Mouse (Mus musculus) cerebellum, postnatal 10 days (tissue): ENCODE results near the gene Gm17324.

Source experiments
- DNase-seq, 2 experiments: peaks; one replicate each; pipeline ENCODE4 v3.0.0; 2021; ENCODE audit warnings: mixed read lengths in 2 of 2

Gene Gm17324

GRCm38 (mm10) chr9:78463337-78463736 is 14.8 kb upstream of the Gm17324 start:
- no peak for DNase-seq

- no peak for DNase-seq
Measured at GRCm38 (mm10) chr9:78457026-78457425, 8.4 kb upstream of the Gm17324 start.

GRCm38 (mm10) chr9:78451382-78451781 is 2.8 kb upstream of the Gm17324 start:
- no peak for DNase-seq

GRCm38 (mm10) chr9:78450404-78450803 is 1.8 kb upstream of the Gm17324 start:
- no peak for DNase-seq

- DNase-seq, result no peak
Measured at GRCm38 (mm10) chr9:78447606-78447972, 997 bp downstream of the Gm17324 start.

- peak; percentile 26 to 32 for DNase-seq
Measured at GRCm38 (mm10) chr9:78442579-78443392, 5.8 kb downstream of the Gm17324 start, which contains the start of gene Cgas. Gene Cgas (minus strand): TSS chr9:78443237.

GRCm38 (mm10) chr9:78442237-78442578 is 6.4 kb downstream of the Gm17324 start:
- DNase-seq, result no peak

- DNase-seq, result no peak
Measured at GRCm38 (mm10) chr9:78439426-78439825, 9.2 kb downstream of the Gm17324 start.

GRCm38 (mm10) chr9:78432471-78432870 is 16.1 kb downstream of the Gm17324 start:
- no peak for DNase-seq

GRCm38 (mm10) chr9:78430486-78430885 is 18.1 kb downstream of the Gm17324 start:
- no peak for DNase-seq

- DNase-seq, result no peak
Measured at GRCm38 (mm10) chr9:78429551-78429950, 19.0 kb downstream of the Gm17324 start.

GRCm38 (mm10) chr9:78428870-78429432 is 19.6 kb downstream of the Gm17324 start:
- DNase-seq, result no peak

GRCm38 (mm10) chr9:78428185-78428584 is 20.4 kb downstream of the Gm17324 start:
- no peak for DNase-seq

- peak; percentile 35 to 50 for DNase-seq
Measured at GRCm38 (mm10) chr9:78427362-78427781, 21.2 kb downstream of the Gm17324 start.

GRCm38 (mm10) chr9:78401596-78401995 is 47.0 kb downstream of the Gm17324 start:
- DNase-seq, result no peak

GRCm38 (mm10) chr9:78400570-78400969 is 48.0 kb downstream of the Gm17324 start:
- DNase-seq, result no peak
